Mouse (Mus musculus): ENCODE results near the gene Hmga2.
"Not testable (repeated sequence)": the region's sequence is repeated elsewhere in the genome, so short reads cannot be mapped to it uniquely, and the experiment has no call there.

Hmga2 gene

DNA sequence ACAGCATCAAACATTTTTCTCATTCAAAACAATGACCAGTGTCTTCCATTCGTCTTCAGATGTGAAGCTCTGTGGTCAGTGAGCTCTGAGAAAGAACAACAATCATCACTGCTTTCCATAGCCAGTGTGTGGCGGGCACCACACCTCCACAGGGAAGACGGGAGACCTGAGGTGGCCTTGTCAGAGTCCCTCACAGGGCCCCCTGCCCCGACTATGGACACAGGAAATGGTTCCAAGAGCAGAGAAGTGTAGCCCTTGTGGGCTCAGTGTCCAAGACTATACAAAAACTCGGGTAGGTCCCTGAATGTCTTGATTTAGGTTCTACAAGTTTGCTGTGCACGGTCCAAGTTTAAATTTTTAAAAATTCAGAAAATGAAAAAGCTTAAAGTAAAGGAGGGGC is 86.6 kb downstream of the Hmga2 start:
- no peak for DNase-seq

DNA sequence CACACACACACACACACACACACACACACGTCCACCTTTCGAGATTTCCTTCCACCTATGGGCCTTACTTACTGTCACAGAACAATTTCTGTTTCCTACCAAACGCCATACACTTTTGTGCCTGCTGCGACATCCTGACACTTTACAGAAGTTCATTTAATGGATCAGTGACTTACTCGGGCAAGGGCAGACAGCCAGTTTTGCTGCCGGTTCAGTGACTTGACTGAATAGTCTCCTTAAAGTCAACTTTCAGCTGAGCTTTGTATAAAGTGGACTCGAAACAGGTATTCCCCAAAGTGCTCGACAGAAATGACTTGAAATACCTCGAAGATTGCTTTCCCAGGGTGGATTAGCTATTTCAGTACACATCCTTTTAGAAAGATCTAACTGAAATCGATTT is 87.3 kb downstream of the Hmga2 start:
- DNase-seq, result peak; percentile 5

- no peak for DNase-seq
Observed at GRCm38 (mm10) chr10:120388400-120388871, 87.8 kb downstream of the Hmga2 start.

DNA sequence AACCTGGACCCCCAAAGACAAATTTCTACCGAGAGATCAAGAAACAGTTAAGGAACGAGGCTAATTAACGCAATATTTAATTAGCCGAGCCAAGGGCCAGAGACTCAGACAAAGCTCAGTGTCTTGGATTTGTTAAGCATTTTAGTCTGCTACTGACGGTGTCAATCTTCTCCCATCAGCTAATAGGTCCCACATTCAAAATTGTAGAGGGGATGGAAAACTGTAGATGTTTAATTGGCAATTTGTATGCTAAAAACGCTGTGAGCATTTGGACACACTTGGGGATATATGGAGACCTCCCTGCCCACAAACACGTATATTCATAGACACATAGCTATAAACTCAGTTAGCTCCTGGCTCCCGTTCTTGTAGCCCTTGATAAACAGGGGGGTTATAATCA is 89.2 kb downstream of the Hmga2 start:
- no peak for DNase-seq

GRCm38 (mm10) chr10:120384797-120385600 is 91.3 kb downstream of the Hmga2 start:
- no peak for DNase-seq

DNA sequence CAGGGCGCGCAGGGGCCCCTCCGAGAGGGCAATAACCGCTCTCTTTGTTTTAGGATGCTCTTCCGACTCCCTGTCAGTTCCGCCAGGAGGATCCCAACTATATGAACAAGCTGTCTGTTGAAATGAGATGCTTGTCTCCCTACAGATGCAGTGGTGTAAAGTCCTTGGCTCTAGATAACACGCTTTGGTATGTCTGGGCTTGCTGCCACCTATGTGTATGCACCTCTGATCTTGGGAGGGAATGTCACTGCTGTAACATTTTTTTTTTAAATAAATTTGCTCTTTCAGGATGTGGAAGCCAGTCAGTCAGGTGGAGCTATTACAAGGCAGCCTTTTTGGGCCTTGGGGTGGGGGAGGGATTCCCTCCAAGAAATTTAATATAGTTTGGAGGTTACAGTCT is 92.2 kb downstream of the Hmga2 start:
- DNase-seq, result no peak

- no peak for DNase-seq
Observed at GRCm38 (mm10) chr10:120377795-120378194, 98.5 kb downstream of the Hmga2 start.

- peak; percentile 53 for DNase-seq
Observed at GRCm38 (mm10) chr10:120377327-120377752, 98.9 kb downstream of the Hmga2 start.

DNA sequence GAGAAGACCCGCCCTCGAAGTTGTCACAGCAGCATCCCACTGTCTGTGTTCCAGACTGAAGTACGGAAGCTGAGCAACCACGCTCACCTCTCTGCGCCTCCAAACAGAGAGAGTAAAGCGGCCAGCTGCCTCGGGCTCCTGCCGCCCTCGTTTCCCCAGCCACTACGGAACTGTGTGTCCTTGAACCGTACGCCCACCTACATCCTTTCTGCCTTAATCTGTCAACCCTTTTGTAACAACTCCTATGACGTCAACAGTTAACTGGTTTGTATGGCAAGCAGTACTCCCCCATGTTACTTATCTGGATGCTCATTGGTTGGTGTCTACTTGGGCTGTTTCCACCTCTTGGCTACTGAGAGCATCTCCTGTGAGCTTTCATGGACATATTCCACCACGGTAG is 100.8 kb downstream of the Hmga2 start:
- DNase-seq, result no peak

DNA sequence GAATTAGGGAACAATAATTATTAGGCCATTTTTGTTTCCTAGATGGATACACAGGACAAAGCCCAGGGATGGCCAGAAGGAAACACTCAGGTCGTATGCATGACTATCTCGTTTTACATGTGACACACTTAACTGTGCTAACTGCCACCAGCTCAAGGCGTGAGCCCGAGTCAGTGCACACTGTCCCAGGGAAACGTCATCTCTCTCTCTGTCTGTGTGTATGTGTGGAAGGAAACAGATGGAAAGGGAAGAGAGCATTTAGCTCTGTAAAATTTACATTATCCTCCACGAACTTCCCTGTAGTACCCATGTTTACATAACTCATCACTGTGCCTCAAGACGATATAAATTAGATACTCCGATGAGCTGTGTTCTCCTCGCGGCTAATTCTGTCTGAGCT is 105.1 kb downstream of the Hmga2 start:
- DNase-seq, result no peak

GRCm38 (mm10) chr10:120369187-120369805 is 107.0 kb downstream of the Hmga2 start:
- no peak for DNase-seq

GRCm38 (mm10) chr10:120366173-120366592 is 110.1 kb downstream of the Hmga2 start:
- not testable (repeated sequence) for DNase-seq

GRCm38 (mm10) chr10:120365380-120366172 is 110.7 kb downstream of the Hmga2 start:
- DNase-seq, result no peak

DNA sequence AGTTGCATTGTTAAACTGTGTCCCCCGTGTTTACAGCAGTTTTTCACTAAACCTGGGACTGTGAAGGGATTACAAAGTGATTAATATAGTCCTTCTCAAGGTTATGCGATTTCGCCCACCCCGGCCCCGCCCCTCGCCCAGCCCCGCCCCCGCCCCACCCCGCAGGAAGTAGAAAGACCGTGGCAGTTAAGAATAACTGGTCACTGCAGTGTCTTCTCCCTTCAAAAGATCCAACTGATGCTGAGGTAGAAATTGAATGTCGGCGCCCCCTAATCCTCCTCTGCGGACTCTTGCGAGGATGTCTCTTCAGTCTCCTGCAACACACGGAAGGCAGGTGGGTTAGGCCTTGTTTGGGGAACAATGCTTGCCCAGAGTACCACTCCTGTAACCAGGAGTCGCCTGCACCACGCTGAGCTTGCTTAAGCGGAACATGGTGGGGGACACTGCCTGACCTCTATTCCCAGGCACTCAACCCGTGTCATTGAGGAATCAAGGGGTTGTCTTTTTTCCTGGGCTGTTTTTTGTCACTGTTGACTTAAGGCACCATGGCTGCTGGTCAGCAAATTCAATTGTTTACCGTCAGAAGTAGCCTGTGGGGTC is 112.2 kb downstream of the Hmga2 start:
- no peak for DNase-seq

- DNase-seq, result not testable (repeated sequence)
Observed at GRCm38 (mm10) chr10:120363298-120363982, 112.8 kb downstream of the Hmga2 start.

DNA sequence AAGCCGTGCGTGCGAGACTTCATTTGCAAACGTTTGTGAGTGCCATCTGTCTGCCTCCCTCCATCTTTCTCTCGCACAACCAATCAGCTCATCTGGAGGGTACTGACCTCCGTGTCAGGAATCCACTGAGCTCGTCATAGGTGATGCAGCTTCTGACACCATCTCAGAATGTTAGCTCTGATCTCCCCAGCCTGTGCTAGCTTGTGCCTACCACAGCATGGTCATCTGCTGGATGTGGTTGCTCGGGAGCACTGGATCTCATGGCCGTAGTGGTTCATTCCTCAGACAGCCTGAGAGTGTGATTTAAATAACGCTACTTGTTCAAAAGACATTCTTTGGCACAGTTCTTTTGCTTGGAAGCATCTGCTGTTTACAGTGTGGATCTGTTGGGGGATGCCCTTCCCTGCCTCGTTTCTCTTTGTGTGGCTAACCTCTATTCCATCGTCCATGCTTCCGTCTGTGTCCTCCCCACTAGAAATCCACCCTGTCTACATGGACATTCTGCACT is 121.7 kb downstream of the Hmga2 start:
- DNase-seq, result no peak

DNA sequence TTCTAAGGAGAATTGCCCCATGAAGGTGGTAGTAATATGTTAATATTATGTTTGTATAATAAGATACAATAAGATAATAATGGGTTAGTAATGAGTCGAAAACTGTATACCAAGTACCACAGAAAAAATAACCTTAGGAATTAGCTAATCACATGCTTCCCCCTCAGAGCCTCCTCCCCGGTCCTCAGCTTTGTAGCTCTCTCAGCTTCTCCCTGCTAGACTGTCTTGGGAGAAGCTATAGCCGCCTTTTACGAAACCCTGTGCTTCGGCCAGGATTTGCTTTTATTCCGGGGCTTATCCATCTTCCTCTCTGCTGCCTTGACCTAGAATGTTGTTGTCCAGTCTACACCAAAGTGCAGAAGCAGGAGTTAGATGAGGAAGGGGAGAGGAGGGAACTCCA is 130.9 kb downstream of the Hmga2 start:
- no peak for DNase-seq

- DNase-seq, result no peak
Observed at GRCm38 (mm10) chr10:120344558-120345318, 131.5 kb downstream of the Hmga2 start.

DNA sequence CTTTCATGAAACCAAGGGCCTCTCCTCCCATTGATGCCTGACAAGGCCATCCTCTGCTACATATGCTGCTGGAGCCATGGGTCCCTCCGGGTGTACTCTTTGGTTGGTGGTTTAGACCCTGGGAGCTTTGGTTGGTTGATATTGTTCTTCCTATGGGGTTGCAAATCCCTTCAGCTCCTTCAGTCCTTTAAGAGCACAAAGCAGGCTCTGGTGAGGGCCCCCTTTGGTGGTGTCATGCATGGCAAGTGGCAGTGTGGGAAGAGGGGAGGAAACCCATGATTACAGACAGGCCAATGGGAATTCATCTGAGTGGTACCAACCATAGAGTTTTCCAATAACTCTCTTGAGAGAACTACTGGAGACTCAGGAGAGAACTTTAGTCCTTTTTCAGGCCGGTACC is 136.4 kb downstream of the Hmga2 start:
- not testable (repeated sequence) for DNase-seq

DNA sequence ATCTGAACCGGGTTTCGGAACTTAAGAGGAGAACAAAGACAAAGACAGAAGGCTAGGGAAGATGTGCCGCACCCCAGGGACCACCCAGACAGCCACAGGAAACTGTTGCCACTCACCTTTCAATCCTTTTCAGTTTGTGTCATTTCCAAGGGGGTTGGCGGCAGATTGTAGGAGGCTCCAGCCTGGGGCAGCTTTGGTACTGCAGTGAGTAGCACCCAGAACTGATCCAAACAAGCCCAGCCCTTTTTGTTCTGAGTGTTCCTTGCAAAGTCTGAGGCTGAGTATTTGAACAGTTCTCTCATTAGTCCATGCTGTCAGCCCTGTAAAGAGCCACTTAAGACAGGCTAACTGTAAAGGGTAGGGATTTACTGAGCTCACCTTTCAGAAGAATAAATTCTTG is 136.9 kb downstream of the Hmga2 start:
- no peak for DNase-seq

GRCm38 (mm10) chr10:120338841-120339240 is 137.4 kb downstream of the Hmga2 start:
- DNase-seq, result no peak

Measured in cerebellum, adult 9-10 months (tissue).